Mouse (Mus musculus) gonadal fat pad, adult 2 months (tissue): ENCODE data around the gene Rfx4. TPM values are rescaled to one million over a fixed set of nuclear protein-coding genes. Genes with fewer than 3 reads are reported as not detected.

Source experiments
- DNase-seq: peaks from one replicate; pipeline ENCODE4 v3.0.0-alpha.2; 2012; ENCODE audit warnings: low read depth
- polyA plus RNA-seq: library from polyadenylated mRNA; depleted of rRNA; stranded (reverse); fragments of >200 nt; gene quantifications from 2 replicates; pipeline ENCODE4 v1.2.3, GENCODE M21; 2012

The Rfx4 gene
- polyA plus RNA-seq, 1 experiment = 0.30 TPM

DNA sequence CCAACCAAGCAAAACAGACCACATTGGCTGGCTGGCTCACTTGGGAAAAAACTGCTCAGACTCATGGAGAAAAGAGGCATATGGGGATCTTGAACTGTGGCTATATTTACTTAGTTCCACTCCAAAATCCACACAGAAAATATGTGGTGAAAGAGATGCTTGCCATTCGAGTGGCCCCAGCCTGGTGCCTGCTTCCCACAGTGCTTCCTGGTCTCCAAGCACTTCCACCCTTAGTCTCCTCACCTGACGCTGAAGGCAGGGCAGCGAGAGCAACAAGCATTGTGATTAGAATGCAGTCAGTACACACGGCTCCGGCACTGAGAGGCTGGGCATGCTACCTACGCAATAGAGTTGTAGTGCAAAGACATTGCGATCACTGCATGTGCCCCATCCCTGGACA lies 111.7 kb downstream of the Rfx4 start:
- no peak for DNase-seq

DNA sequence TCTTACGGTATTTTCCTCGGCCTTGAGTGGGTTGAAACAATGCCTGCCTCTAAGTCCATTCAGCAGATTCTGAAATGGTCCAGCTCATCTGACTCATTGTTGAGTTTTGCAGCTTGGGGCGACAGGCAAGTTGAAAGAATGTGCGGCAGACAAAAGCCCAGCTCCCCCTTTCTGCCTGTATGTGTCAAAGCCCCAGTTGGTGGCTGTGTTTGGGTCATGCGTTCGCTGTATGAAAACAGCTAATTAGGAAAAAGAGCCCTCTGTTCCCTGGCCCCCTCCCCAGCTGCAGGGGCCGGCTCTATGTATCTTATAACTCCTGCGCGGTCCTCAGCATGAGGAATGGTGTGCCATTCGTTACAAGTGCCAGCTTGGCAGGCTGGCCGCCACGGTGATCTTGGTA lies 115.4 kb downstream of the Rfx4 start:
- no peak for DNase-seq

DNA sequence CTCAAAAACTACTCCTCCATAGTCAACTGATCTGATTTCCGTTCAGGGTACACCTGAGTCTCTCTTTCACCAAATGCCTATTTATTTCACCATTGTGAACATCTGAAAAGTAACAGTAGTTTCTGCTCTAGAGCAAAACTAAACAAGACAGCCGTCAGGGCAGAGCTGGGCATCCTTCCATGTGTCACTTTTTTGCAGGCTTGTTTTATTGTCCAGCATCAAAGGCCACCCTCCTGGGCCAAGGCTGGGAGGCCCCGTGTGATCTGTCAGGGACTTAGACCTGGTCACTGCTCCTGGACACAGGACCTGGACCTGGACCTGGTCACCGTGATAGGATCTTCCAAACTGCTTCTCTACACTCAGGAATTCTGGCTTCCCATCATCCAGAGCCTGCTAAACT lies 116.1 kb downstream of the Rfx4 start:
- no peak for DNase-seq

GRCm38 (mm10) chr10:84879823-84880571 lies 124.1 kb downstream of the Rfx4 start:
- no peak for DNase-seq

DNA sequence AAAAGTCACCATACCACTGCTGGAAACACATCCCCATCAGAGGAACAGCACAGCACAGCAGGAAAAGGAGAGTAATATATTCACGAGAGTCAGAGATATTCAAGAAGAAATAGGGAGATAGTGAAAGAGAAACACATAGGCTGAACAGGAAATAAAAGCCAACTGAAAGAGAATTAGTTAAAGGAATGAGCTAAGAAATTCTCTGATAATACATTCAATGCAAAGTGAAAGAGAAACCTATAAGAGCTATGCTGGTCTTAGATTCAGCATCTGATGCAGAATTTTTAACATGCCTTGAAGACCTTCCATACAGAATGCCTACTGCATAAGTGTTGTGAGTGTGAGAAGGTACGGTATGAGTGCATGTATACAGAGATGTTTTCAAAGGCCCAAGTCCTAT lies 126.7 kb downstream of the Rfx4 start:
- DNase-seq = no peak

DNA sequence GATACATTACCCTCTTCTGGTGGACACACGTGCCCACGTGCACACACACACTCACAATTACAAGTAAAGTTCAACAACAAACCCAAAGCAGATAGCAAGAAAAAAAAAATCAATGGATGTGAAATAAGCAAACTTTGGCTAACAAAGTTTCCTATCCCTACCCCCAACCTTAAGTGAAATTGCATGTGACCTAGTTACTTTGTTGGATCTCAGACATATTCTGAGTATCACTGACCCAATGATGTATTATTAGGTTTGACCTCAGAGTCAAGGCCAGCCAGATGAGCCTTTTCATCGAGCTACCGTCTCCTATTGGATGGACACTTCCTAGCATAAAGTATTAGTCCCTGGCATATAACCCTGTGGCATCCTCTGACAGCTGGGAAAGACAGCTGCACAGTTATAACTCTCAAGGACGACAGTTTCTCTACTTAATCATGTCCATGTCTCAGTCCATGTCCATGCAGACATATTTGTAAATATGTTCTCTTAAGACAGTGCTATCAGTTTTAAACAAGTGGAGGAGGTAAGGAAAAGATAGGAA lies 129.6 kb downstream of the Rfx4 start:
- DNase-seq = no peak

- DNase-seq = no peak
Measured at GRCm38 (mm10) chr10:84886221-84886627, 130.4 kb downstream of the Rfx4 start.

- DNase-seq = no peak
Measured at GRCm38 (mm10) chr10:84886785-84887184, 130.9 kb downstream of the Rfx4 start.

GRCm38 (mm10) chr10:84889096-84889846 lies 133.4 kb downstream of the Rfx4 start:
- DNase-seq = no peak

GRCm38 (mm10) chr10:84895810-84896358 lies 140.0 kb downstream of the Rfx4 start:
- no peak for DNase-seq

- no peak for DNase-seq
Measured at GRCm38 (mm10) chr10:84896941-84897930, 141.4 kb downstream of the Rfx4 start.

GRCm38 (mm10) chr10:84898144-84898979 lies 142.5 kb downstream of the Rfx4 start:
- DNase-seq = no peak

- DNase-seq = no peak
Measured at GRCm38 (mm10) chr10:84901676-84902075, 145.8 kb downstream of the Rfx4 start.

DNA sequence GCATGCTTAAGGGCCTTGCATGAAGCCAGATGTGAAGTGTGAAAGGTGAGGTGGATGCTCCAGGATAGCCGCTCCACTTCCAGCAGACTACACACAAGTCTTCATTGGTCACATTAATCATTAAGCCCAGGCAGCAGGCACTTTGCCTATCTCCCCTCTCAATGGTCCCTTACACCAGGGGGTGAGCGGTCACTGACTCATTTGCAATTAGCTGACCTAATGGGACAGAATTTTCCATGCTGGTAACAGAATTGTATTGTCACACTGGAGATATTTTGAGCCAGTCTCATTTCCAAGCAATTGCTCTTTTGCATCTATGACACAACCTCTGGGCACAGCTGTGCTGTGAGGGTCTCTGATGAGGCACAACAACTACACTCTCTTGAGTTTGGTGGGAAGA lies 146.4 kb downstream of the Rfx4 start:
- no peak for DNase-seq

GRCm38 (mm10) chr10:84903307-84903706 lies 147.4 kb downstream of the Rfx4 start:
- DNase-seq = no peak

DNA sequence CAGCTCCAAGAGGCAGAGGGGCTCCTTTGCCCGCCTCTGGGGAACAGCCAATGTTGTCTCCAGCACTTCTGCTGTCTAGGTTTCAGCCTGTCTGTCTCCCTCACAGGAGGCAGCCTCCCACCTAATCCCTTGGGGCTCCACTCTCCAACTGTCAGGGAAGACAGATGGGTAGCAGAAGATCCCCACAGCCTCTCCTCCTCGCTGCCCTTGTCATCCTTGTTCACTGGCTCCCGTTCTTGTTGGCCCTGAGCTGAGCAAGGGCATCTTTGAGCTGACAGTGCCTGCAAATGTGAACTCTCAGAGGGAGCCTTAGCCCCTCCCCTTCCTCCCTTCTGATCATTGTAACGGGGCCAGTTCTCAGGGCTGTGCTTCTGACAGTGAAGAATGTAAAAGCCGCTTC lies 147.9 kb downstream of the Rfx4 start:
- no peak for DNase-seq

DNA sequence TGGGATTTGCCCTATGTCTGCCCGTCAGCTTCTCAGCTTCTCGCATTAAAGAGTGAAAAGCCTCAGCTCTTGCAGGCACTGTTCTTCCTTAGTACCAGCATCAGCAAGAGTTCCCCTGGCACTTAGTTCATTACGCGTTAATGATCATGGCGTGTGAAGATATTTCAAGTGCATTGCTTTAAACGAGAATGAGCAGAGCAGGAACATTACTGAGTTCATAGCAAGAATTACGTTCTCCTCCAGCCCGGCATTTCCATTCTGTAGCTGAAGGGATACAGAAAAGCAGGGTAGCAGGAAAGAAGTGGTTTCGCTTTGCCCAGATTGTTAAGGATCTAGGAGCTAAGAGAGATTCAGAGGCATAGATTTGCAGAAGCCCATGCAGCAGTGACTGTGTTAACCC lies 151.0 kb downstream of the Rfx4 start:
- no peak for DNase-seq

DNA sequence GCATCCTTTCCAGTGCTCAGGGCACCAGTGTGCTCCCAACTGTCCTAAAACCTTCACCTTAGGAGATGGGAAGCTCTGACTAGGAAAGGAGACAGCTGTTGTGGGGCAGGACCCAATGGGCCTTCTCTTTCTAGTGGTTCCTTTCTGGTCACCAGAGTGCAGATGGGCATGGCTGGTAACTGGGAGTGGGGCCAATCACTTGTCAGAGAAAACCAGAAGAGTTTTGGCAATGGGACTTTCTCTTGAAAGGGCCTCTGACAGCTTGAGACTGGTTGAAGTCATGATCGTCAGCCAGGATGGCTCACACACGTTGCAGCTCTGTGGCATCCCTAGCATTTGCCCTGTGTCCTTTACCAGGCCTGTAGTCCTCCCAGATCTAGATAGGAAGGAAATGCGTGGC lies 152.1 kb downstream of the Rfx4 start:
- no peak for DNase-seq

DNA sequence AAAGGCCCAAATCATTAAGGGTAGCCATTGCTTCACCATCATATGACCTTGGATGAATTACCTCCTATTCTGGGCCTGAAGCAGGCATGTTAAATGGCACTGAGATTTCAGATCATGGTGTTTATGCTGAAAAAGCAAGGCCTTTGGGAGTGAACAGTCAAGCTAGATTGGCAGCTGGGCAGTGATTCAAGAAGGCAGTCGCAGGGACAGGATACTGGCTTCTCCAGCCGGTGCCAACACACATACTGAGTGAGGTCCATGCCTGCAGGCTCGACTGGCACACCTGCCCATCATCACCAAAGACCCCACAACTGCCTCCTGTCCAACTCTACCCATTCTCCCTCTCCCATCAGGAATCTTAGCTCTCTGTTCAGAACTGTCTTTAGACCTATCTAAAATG lies 152.6 kb downstream of the Rfx4 start:
- no peak for DNase-seq

DNA sequence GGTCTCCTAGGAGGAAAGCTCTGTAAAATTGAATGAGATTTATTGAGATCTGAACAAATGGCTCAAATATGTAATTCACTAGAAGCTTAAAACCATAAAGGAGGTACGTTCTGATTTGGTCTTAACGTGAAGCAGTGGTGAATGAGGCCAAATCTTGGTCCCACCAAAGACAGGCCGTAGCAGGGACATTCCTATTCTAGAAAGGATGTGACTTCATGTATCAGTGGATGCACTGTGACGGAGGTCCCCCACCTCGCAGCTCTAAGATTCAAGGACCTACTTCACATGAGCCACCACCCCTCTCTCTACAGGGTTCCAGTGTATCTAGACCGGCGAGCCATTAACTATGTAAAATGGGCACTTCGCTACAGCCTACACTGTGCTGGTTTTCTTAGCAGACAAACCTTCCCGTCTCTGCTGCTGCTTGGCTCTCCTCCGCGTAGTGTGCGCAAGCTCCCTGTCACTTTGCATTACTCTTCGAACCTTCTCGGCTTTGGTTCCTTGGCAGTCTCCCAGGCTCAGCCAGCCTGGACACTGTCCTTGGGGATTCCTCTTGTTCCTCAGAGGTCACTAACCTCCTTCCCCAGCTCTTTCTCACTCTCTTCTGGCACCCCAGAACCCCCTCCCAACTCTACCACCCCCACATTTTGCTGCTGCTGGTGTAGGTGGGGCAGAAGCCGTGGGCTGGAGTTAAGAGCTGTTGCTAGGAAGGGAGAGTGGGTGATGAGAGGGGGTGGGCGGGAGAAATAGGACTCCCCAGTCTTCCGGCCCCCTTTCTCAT lies 153.3 kb downstream of the Rfx4 start:
- DNase-seq = no peak
